Mouse (Mus musculus) hindbrain, embryonic 16.5 days (tissue): ENCODE measurements around the gene Rgs2. TPM values are rescaled to one million over a fixed set of nuclear protein-coding genes. Genes with fewer than 3 reads are reported as not detected.
A peak's percentile ranks its signal among the peaks of the same experiment; 100 is the strongest.

Source experiments
- ATAC-seq: fragments of 200-750 bp; cut with Nextera tagmentation; 2 replicates; pipeline ENCODE4 v1.8.0; 2017; ENCODE audit warnings: moderate TSS enrichment, moderate library complexity
- H3K27ac ChIP-seq: fragments of 300-500 bp; sonication (generic); 2 replicates; pipeline ENCODE4 v1.5.1; 2014; ENCODE audit warnings: low read depth, mild to moderate bottlenecking, control low read depth, low read length, moderate library complexity
- H3K27me3 ChIP-seq: fragments of 300-500 bp; sonication (generic); replicated peaks from 2 replicates; pipeline ENCODE4 v1.6.1; 2014; ENCODE audit warnings: low read length; ENCODE audit not compliant: control insufficient read depth, insufficient read depth
- H3K36me3 ChIP-seq: fragments of 300-500 bp; sonication (generic); 2 replicates; pipeline ENCODE4 v1.6.1; 2014; ENCODE audit warnings: mild to moderate bottlenecking, low read length, moderate library complexity, mixed read lengths; ENCODE audit not compliant: control insufficient read depth, insufficient read depth
- H3K4me1 ChIP-seq: fragments of 300-500 bp; sonication (generic); 2 replicates; pipeline ENCODE4 v1.6.1; 2014; ENCODE audit warnings: low read depth, low read length; ENCODE audit not compliant: control insufficient read depth, insufficient read depth
- H3K4me2 ChIP-seq: fragments of 300-500 bp; sonication (generic); 2 replicates; pipeline ENCODE4 v1.6.1; 2014; ENCODE audit warnings: mild to moderate bottlenecking, low read length, control low read depth, moderate library complexity
- H3K4me3 ChIP-seq: fragments of 300-500 bp; sonication (generic); 2 replicates; pipeline ENCODE4 v1.5.1; 2014; ENCODE audit warnings: mild to moderate bottlenecking, low read length, control low read depth, moderate library complexity
- H3K9ac ChIP-seq: fragments of 300-500 bp; sonication (generic); 2 replicates; pipeline ENCODE4 v1.6.1; 2014; ENCODE audit warnings: low read depth, mild to moderate bottlenecking, control low read depth, low read length, moderate library complexity
- H3K9me3 ChIP-seq: fragments of 300-500 bp; sonication (generic); 2 replicates; pipeline ENCODE4 v1.6.1; 2014; ENCODE audit warnings: mild to moderate bottlenecking, low read length, moderate library complexity; ENCODE audit not compliant: control insufficient read depth
- WGBS: fragments of 180-500 bp; shearing (Covaris S2); extraction: QIAGEN DNeasy Blood & Tissue Kit; methylation state at CpG from one replicate; pipeline ENCODE4 v1.1.7; 2014; 5-methylcytosine and 5-hydroxymethylcytosine counted together
- polyA plus RNA-seq: library from polyadenylated mRNA; unstranded; fragments of >200 nt; fragmentation: Nextera tagmentation; extraction: Ambion mirVana; gene quantifications from 2 replicates; pipeline ENCODE4 v1.2.1, GENCODE M21; 2015

Gene Rgs2
- 96.4 and 98.1 TPM in 2 replicates for polyA plus RNA-seq

DNA sequence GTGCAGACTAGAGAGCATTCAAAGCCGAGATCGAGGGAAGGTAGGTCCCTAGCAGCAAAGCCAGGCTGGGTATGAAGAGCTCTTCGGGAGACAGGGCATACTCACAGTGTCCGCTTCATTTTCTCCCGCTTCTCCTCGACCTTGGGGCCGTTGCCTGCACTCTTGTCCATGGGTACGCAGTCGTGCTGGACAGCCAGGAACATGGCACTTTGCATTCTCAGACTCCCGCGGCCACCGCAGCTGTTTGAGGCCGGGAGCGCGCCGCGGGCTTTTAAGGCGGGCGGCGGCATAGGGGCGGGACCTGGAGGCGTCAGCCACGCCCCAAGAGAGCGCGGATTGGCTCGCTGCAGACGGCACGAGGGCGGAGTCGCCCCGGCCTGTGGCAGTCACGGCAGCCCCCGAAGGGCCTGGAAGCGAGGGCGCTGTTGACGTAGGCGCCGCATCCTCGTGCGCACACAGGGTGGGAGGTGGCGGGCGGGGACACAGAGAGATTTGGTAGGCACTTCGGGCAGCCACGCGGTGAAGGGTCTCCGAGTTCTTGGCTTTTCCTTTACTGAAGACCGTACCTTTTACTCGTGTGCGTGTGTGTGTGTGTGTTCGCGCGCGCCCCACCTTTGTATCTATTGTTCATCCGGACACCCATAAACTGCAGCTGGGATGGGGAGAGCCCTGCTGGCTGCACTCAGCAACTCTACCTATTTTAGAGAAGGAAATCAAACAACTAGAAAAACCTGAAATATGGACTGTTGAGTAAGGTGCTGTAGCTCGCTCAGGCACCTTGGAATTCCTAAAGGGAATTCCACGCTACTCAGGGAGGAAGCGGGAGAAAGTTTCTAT is at the start of gene Rgs2:
Gene Rgs2 (minus strand): TSS at position 258 of the 837 bp plus-strand sequence.
- H3K27ac ChIP-seq: peak within 1 kb of the TSS; percentile 89
- H3K36me3 ChIP-seq: peaks cover 6% of the 10 kb centered on the region
- H3K4me3 ChIP-seq: peak within 1 kb of the TSS; percentile 78
- no peaks in the 10 kb centered on the region for H3K27me3 ChIP-seq
- H3K9ac ChIP-seq: peak within 1 kb of the TSS; percentile 83
- under 1% methylated on average over 57 of the region's 57 CpGs for WGBS
- peak; percentile 99 for ATAC-seq
- H3K4me1 ChIP-seq: peaks cover 14% of the 10 kb centered on the region
- H3K4me2 ChIP-seq: peak within 1 kb of the TSS; percentile 88
- H3K9me3 ChIP-seq: no peaks in the 10 kb centered on the region

DNA sequence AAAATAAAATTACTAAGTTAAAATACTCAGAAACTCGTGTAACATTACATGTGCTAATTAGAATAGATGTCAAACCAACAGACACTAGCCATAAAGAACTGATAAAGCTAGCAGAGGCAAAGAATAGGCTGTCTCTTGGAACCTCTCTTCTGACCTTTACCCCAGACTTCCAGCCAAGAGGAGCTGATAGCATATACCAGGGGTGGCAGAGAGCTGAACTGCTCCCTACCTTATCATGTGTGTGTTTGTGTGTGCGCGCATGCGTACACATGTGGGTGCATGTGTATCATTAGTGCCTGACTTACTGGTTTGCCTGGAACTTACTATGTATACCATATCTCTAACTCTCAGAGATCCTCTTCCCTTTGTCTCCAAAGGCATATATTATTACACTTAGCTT is 49.4 kb upstream of the Rgs2 start:
- Histone ChIP-seq H3K27ac (no peak overlapping the region), H3K9me3 (no peaks in the 10 kb centered on the region), H3K4me3 (no peak overlapping the region), H3K36me3 (no peaks in the 10 kb centered on the region), H3K9ac (no peak overlapping the region), H3K27me3 (no peaks in the 10 kb centered on the region), H3K4me2 (no peak overlapping the region), H3K4me1 (no peaks in the 10 kb centered on the region)
- WGBS: 88% methylated on average over 4 of the region's 4 CpGs
- no peak for ATAC-seq

DNA sequence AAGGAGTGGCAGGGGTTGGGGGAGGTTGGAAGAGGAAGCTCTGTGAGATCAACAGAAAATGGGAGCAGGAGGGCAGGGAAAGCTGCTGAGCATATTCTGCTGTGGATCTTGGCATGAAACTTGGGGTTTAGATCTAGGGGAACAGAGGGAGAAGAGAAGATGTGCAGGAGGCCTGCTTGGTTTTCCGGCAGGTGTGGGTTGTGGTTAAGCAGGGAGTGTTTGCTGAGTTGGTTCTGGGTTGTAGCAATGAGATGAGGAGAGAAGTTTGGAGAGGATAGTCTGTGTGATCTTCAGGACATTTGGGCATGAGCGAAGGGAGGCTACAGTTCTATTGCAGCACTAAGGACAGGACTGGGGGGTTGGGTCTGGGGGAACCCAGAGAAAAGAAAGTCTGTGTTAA is 37.9 kb upstream of the Rgs2 start:
- Histone ChIP-seq H3K36me3 (no peaks in the 10 kb centered on the region), H3K4me2 (no peak overlapping the region), H3K9me3 (no peaks in the 10 kb centered on the region), H3K27me3 (no peaks in the 10 kb centered on the region), H3K9ac (no peak overlapping the region), H3K4me3 (no peak overlapping the region), H3K27ac (no peak overlapping the region), H3K4me1 (no peaks in the 10 kb centered on the region)
- no peak for ATAC-seq
- 95% methylated on average over 2 of the region's 2 CpGs for WGBS

DNA sequence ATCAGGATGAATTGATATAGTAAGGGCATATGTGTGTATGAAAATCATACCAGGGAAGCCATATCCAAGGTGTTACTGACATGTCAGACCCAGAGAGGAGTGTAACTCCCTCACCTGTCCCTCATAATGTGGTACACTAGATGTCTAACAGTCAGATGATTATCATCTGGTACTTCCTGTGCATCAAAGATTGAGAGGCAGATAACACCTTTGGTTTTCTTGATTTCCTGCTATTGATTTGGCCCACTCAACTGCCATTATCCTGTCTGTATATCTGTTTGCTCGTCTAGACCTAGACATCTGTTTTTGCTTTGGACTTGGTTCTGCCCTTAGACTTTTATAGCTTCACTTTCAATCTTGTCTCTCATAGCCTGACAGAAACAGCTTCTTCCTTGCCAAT is 29.5 kb upstream of the Rgs2 start:
- Histone ChIP-seq H3K9me3 (no peaks in the 10 kb centered on the region), H3K4me3 (no peak overlapping the region), H3K27ac (no peak overlapping the region), H3K4me2 (no peak overlapping the region), H3K36me3 (no peaks in the 10 kb centered on the region), H3K27me3 (no peaks in the 10 kb centered on the region), H3K4me1 (no peaks in the 10 kb centered on the region), H3K9ac (no peak overlapping the region)
- no peak for ATAC-seq
- 72% methylated on average over 1 of the region's 1 CpGs for WGBS

DNA sequence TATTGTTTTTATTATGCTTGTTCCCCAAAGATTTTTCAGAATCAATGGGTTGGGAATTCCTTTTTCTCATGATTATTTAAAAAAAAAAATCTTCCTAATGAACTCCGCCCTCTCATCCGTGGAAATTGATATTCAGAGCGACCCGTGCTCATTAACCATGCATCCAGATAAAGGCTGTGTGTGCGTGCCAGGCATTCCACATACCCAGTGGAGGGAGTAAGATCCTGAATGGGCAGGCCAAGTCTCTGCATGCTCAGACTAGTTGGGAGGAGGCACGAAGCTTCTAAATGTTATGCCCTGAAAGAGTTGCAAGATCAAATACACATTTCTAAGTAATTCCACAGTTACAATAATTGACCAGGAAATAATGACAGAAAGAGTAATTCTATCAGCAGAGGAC is 26.5 kb upstream of the Rgs2 start:
- H3K4me3 ChIP-seq: no peak overlapping the region
- ATAC-seq: no peak
- no peaks in the 10 kb centered on the region for H3K27me3 ChIP-seq
- no peaks in the 10 kb centered on the region for H3K4me1 ChIP-seq
- H3K9me3 ChIP-seq: no peaks in the 10 kb centered on the region
- no peaks in the 10 kb centered on the region for H3K36me3 ChIP-seq
- no peak overlapping the region for H3K4me2 ChIP-seq
- H3K9ac ChIP-seq: no peak overlapping the region
- no peak overlapping the region for H3K27ac ChIP-seq
- 39% methylated on average over 6 of the region's 6 CpGs for WGBS

DNA sequence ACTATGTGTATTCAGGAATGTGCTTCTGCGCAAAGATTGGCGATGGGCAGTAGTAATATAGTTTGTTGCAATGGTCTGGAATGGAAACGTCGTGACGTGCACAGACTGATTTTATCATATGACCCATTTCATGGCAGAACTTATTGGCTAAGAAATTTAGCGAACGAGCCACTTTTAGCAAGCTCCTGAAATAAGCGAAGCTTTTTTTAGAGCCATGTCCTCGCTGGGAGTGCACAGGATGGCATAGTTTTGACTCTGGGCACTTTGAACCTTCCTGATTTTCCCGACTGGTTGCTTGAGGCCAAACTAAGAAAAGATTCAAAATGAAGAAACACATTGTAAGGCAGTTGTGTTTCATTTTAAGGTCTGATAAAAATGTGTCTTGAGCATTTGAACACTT is 25.7 kb upstream of the Rgs2 start:
- no peak for ATAC-seq
- H3K9me3 ChIP-seq: no peaks in the 10 kb centered on the region
- no peak overlapping the region for H3K4me2 ChIP-seq
- no peaks in the 10 kb centered on the region for H3K4me1 ChIP-seq
- H3K27me3 ChIP-seq: no peaks in the 10 kb centered on the region
- H3K27ac ChIP-seq: no peak overlapping the region
- 92% methylated on average over 10 of the region's 10 CpGs for WGBS
- H3K4me3 ChIP-seq: no peak overlapping the region
- no peak overlapping the region for H3K9ac ChIP-seq
- H3K36me3 ChIP-seq: no peaks in the 10 kb centered on the region

DNA sequence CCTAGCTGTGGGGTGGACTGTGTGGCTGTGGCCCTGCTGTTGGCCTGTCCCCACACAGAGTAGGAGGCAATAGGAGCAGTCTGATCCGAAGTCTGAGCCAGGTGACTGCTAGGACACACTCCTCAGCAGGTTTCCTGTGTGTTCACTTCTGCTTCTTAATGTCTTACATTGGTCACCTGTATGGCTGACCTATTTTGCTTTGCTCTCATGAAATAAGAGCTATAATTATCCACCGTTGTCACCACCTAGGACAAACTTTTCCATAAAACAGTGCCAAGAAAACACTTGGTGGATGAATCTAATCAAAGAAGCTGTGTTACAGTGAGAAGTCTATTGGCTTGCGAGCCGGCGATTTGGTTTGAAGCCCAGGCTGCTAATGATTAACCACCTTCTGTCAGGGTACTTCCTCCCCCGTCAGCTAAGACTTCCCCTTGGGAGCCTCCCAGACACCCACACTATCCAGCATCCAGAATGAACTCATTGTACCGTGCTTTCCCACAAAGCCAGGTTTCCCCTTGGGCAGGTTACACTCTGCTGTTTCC is 14.5 kb upstream of the Rgs2 start:
- H3K27me3 ChIP-seq: no peaks in the 10 kb centered on the region
- no peak overlapping the region for H3K9ac ChIP-seq
- H3K9me3 ChIP-seq: no peaks in the 10 kb centered on the region
- no peak overlapping the region for H3K27ac ChIP-seq
- H3K36me3 ChIP-seq: no peaks in the 10 kb centered on the region
- H3K4me1 ChIP-seq: no peaks in the 10 kb centered on the region
- H3K4me2 ChIP-seq: no peak overlapping the region
- 64% methylated on average over 7 of the region's 7 CpGs for WGBS
- no peak for ATAC-seq
- no peak overlapping the region for H3K4me3 ChIP-seq

DNA sequence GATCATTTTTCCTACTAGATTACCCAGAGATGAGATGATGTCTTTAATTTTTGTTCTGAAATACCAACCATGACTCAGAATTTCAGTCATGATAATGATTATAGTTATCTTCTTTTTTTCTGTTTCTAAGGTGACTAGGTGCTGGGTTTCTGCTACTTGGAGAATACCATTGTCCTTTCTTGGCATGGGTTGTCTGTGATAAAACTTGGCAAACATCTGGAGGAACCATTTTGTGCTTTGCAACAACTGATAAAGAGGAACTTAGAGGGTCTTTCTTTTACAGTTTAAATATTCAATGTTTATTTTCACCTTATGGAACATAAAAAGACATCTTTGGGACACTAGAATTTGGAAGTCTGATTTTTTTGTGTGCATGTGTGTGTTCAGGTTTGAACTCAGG is 10.0 kb upstream of the Rgs2 start:
- no peaks in the 10 kb centered on the region for H3K36me3 ChIP-seq
- no peak overlapping the region for H3K9ac ChIP-seq
- H3K4me3 ChIP-seq: no peak overlapping the region
- no peak overlapping the region for H3K27ac ChIP-seq
- no peaks in the 10 kb centered on the region; the same call in 1 of the 2 replicates for H3K27me3 ChIP-seq
- H3K4me1 ChIP-seq: no peaks in the 10 kb centered on the region
- H3K4me2 ChIP-seq: no peak overlapping the region
- ATAC-seq: no peak
- H3K9me3 ChIP-seq: no peaks in the 10 kb centered on the region

DNA sequence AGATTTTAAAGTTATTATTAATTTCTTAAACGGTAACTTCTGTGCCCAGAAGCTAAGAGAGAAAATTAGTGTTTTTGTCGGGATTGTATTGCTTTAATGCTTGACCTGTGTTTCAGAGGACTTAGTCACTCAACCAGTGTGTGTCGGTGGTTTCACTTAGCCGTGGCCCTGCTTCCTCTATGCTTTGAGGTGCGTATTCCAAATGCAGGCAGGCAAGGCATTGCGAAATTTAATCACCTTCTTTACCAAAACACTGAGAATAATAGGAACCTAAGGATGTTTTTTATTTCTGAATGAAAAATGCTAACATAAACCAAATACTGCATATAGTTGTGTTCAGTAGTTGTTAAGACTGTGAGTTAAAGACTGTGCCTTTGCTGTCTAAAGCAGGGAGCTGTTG is 3.4 kb upstream of the Rgs2 start:
- no peak overlapping the region for H3K9ac ChIP-seq
- no peaks in the 10 kb centered on the region for H3K9me3 ChIP-seq
- peaks cover 9% of the 10 kb centered on the region for H3K4me1 ChIP-seq
- ATAC-seq: no peak
- H3K4me3 ChIP-seq: no peak overlapping the region
- H3K4me2 ChIP-seq: no peak overlapping the region
- H3K36me3 ChIP-seq: no peaks in the 10 kb centered on the region
- H3K27me3 ChIP-seq: no peaks in the 10 kb centered on the region; the same call in 1 of the 2 replicates
- no peak overlapping the region for H3K27ac ChIP-seq
- WGBS: 79% methylated on average over 6 of the region's 6 CpGs
